Mouse (Mus musculus) T-helper 2 cell (primary cell): ENCODE results near the gene Orai2.
"Not testable (repeated sequence)": the region's sequence is repeated elsewhere in the genome, so short reads cannot be mapped to it uniquely, and the experiment has no call there.

Experiments used
- in situ Hi-C: fragments of 300-600 bp; cut with MboI, MseI; formaldehyde crosslinking; loops from one replicate; pipeline ENCODE4 v1.15.1; 2025; ENCODE audit warnings: high pct_unique_total_duplicates

The Orai2 gene

DNA sequence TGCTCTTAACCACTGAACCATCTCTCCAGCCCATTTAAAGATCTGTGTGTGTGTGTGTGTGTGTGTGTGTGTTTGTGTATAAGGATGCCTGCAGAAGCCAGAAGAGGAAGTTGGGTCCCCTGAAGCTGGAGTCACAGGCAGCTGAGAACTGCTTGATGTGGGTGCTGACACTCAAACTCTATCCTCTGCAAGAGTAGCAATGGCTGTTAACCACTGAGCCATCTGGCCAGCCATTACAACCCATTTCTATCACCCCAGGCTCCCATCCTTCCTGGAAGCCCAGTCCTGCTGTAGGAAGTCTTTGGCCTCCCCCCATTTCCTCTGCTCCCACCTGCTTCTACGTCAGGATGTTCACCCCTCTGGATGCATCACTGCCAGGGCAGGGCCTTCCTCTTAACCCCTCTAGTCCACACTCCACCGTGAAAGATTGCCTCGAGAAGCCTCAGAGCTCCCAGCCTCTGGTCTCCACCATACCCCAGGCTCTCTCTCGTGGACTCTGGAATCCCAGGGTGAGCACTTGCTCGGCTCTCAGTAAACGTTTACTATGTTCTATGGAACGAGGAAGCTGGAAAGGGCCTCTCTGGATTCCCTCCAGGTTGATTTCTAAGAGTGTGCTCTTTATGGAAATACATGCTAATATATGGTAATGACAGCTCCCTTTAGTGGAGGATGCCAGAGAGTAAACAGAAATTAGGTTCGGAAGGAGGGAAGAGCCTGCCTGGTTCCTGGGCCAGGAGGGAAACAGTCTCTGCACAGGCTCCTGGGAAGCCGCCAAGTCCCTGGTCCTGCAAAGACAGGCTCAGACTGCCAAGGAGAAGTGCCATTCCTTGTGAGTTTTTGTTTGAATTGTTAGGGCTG is 3.3 kb upstream of the Orai2 start:
- in situ Hi-C loops, result no loop called here

GRCm38 (mm10) chr5:136172939-136173338 is 2.4 kb upstream of the Orai2 start:
- in situ Hi-C loops, result no loop called here

DNA sequence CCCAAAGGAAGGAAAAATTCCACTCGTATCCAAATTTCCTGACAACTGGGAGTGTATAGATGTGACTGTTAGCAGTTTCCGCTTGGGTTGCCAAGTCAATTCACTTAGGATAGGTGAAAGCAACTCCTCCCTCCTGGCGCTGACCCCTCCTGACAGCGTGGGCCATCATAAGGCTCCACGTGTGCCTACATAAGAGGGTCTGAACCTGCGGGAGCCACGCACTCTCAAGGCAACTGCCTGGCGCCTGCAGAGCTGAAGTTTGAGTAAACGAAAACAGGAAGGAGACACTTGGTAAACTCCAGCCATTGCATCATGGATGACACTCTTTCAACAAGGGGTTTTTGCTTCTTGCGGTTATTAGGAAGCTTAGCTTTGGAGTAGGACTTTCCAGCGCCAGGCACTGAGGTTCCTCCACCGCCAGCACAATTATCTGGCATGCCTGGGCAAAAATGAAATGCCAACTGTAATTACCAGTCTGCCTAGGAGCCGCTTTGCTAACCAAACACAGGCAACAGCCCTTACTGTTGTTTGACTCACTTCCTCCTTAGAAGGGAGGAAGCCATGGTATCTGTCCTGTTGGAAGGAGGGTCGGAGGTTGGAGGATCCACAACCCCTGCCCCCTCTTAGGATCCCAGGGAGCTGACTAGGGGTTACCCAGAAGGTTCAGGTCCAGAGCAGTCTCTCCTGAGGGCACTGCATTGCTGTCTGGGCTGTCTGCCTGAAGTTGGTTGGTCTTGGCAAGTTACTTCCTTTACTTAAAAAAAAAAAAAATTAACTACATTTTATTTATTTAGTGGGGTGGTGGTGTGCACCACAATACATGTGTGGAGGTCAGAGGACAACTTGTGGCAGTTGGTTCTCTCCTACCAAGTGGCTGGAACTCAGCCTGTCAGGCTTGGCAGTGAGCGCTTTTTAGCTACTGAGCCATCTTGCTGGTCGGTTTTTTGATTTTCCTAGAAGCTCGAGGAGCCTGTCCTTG is 1.1 kb upstream of the Orai2 start:
- in situ Hi-C loops, result no loop called here

DNA sequence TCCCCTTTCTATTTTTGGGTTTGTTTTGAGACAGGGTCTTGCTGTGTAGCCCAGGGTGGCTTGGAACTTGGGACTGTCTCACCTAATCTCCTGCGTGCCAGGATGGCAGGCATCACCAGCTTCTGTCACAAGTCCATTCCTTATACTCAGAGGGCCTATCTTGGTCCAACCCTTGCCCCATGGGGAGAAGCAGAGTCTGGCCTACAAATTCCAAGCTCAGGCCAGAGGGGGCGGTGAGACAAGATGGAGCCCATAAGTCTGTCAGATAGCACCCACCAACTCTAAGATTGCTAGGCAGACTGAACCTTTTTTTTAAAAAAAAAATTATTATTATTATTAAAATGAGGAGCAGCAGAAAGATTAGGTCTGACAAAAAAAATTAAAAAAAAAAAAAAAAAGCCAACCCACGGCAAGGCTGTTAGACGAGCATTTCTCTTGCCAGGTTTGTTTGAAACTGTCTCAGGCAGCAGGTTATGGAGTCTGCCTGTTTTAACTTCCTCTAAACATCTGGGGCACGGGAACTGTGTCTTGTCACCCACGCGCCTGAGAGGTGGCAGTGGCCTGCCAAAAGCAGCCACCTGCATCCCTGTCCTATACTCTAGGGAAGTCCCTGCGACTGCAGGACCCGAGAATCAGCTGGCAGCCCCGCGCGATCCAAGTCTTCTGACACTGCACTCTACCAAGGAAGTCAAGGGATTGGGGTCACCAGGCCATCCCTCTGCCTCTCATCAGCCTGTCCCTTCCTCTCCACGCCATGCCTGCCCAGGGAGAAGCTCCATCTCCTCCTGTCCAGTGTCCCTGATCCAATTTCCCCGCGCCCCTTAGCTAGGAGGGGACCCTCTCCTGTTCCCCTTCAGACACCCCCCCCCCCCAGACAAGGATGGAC is 644 bp downstream of the Orai2 start:
- in situ Hi-C loops, result loop anchor here (10.0 kb wide), 1 partner anchor 1035 kb away; no protein-coding TSS in a partner anchor

DNA sequence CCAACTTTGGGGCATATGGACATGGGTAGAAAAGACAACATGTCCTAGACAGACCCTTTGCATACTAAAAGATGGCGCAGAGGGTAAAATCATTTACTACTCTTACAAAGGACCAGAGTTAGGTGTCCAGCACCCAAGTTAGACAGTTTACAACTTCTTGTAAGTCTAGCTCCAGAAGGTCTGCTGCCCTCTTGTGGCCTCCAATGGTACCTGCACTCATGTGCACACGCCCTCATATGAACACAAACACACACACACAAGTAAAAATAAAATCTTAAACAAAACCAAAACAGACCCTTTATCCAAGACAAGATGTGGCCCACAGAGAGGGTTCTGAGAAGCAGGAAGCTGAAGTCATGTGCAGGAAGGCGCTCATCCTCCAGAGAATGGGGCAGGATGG is 2.4 kb downstream of the Orai2 start:
- in situ Hi-C loops, result loop anchor here (10.0 kb wide), 1 partner anchor 1037 kb away; no protein-coding TSS in a partner anchor

- in situ Hi-C loops, result loop anchor here (10.0 kb wide), 1 partner anchor 1038 kb away; no protein-coding TSS in a partner anchor
Observed at GRCm38 (mm10) chr5:136167296-136167695, 3.2 kb downstream of the Orai2 start.

DNA sequence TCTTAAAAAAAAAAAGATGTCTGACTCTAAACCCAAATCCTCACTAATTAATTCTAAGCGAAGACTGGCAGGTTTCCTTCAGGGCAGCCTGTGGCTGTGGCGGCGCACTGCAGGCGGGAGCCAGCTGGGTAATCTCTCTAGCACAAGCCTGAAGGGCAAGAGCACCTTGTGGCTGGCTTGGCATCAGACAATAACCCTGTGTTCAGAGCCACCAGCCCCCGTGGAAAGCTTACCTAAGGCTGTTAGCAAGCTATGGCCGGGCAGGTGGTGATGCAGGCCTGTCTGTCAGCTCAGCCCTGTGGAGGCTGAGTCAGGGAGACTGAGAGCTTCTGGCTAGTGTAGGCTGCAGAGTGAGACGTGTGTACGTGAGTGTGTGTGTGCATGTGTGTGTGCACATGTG is 5.3 kb downstream of the Orai2 start:
- in situ Hi-C loops, result loop anchor here (10.0 kb wide), 1 partner anchor 1040 kb away; no protein-coding TSS in a partner anchor

- in situ Hi-C loops, result loop anchor here (10.0 kb wide), 1 partner anchor 1041 kb away; no protein-coding TSS in a partner anchor
Observed at GRCm38 (mm10) chr5:136163807-136164474, 6.6 kb downstream of the Orai2 start.

DNA sequence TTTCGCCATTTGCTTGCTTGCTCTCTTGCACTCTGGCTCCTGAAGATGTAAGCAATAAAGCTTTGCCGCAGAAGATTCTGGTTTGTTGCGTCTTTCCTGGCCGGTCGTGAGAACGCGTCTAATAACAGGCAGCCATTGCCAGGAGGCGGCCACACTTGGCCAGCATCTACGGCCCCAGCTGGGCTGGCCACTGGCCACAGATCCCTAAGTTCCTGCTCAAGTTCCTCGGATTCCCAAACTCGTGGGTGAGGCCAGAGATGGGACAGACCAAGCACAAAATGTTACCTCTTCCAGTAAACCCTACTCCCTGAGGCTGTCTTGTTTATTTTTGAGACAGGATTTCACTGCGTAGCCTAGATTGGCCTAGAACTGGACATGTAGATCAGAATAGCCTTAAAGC is 10.4 kb downstream of the Orai2 start:
- in situ Hi-C loops, result loop anchor here (10.0 kb wide), 1 partner anchor 1045 kb away; no protein-coding TSS in a partner anchor

GRCm38 (mm10) chr5:136155399-136155798 is 15.1 kb downstream of the Orai2 start:
- in situ Hi-C loops, result no loop called here

- in situ Hi-C loops, result no loop called here
Observed at GRCm38 (mm10) chr5:136152365-136152764, 18.1 kb downstream of the Orai2 start.

GRCm38 (mm10) chr5:136149134-136149576 is 21.4 kb downstream of the Orai2 start:
- in situ Hi-C loops, result not testable (repeated sequence)

- in situ Hi-C loops, result no loop called here
Observed at GRCm38 (mm10) chr5:136147704-136148103, 22.8 kb downstream of the Orai2 start.

DNA sequence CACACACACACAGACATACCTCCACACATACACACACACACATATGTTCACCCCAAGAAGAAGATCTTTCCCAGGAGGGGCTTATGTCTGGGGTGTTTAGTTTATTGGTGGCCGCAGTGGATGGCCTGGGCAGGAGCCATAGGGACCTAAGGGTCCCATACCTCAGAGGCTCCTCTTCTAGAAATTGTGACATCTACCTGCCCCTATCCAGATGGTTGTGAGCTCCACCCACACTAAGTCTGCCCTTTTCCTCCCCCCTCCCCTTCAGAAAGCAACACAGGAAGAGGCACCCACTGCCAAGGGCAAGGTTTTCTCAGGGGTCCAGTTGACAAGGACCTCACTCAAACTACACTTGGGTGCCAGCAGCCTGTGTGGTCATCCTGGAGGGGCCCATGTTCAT is 23.6 kb downstream of the Orai2 start:
- in situ Hi-C loops, result no loop called here

DNA sequence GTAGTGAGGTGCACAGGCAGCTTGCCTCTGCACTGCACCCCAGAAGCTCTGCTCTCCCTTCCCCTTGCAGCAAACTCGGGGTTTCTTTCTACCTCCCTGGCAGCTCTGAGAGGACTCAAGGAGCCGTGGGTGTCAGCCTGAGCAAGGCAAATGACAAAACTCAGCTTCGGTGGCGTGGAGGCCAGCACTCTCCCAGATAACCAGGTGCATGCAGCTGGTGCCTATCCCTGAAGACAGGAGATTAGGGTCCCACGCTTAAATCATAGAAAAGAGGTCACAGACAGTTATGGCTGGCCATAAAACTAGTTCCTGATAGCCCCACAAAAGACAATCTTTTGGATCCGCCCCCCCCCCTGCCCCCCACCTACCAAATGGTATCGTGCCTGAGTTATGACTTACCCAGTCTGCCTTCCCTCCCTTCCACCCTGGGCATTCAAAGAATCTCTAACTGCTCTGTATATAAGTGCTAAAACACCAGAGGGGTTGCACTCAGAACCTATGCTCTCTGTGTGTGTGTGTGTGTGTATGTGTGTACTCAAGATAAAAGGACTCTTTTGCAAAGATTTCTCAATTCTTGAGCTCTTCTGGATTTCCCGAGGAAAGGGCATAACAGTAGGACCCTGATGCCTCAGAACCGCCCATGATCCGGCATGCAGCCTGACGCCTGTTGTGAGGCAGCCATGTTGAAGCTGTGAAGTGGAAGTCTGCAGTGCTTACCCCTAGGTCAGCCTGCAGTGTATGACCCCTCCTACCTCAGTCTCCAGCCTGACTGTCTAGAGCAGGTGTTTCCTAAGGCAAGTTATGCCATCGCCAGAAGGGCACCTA is 25.7 kb downstream of the Orai2 start:
- in situ Hi-C loops, result no loop called here

DNA sequence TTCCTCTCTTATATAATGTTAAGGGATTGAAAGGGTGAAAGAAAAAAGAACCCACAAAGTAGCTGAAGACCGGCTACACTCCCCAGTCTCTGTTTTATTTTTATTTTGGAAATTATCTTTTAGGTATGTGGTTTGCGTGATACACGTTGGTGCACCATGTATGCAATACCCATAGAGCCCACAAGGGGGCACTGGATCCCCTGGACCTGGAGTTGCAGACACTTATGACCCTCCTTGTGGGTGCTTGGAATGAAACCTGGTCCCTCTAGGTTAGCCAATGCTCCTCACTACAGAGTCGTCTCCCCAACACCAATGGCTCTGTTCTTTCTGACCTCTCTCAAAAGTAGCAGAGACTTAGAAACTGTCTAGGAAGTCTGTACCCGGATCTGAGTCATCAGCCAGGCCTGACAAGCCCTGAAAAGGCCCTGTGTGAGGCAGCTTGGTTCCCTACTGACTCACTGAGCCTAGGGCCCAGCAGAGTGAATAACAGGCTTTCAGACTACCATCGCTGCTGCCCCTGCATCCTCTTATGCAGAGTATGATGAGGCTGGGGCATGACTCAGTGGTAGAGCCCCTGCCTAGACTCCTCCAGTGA is 27.3 kb downstream of the Orai2 start:
- in situ Hi-C loops, result no loop called here

DNA sequence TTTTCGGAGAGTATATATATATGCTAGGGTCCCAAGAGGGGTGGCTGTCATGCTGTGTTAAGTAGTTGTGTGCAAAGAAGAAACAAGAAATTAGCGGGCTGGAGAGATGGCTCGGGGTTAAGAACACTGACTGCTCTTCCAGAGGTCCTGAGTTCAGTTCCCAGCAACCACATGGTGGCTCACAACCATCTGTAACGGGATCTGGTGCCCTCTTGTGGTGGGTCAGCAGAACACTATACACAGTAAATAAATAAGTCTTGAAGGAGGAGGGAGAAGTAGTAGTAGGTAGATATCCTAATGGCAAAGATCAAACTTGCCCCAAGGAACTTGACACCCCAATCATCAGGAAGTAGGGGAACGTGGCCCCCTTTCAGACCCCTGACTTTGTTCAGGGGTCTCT is 27.8 kb downstream of the Orai2 start:
- in situ Hi-C loops, result no loop called here

DNA sequence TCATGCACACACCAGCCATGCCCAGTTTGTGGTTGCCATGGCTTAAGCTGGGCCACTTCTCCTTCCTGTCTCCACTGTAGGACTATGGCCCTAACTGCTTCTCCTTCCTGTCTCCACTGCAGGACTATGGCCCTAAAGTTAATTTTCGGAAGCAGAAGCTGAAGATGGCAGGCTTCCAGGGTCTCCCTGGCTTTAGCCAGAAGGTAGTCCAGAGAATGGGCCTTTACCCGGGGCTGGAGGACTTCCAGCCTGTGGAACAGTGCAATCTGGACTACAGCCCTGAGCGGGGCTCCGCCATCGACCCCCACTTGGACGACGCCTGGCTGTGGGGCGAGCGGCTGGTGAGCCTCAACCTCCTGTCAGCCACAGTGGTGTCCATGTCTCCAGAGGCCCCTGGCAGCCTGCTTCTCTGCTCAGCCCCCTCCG is 30.4 kb downstream of the Orai2 start:
- in situ Hi-C loops, result no loop called here

GRCm38 (mm10) chr5:136139393-136139792 is 31.1 kb downstream of the Orai2 start:
- in situ Hi-C loops, result loop anchor here (10.0 kb wide), 1 partner anchor 905 kb away; the partner anchor contains the start of gene Ap1s1
